Mouse (Mus musculus): ENCODE data around the gene Atp8a1.
A peak's percentile ranks its signal among the peaks of the same experiment; 100 is the strongest.

The Atp8a1 gene

GRCm38 (mm10) chr5:67847253-67848165 lies at the start of gene Atp8a1:
Atp8a1 (minus strand) TSS chr5:67847434.
- peak; percentile 99 for DNase-seq

DNA sequence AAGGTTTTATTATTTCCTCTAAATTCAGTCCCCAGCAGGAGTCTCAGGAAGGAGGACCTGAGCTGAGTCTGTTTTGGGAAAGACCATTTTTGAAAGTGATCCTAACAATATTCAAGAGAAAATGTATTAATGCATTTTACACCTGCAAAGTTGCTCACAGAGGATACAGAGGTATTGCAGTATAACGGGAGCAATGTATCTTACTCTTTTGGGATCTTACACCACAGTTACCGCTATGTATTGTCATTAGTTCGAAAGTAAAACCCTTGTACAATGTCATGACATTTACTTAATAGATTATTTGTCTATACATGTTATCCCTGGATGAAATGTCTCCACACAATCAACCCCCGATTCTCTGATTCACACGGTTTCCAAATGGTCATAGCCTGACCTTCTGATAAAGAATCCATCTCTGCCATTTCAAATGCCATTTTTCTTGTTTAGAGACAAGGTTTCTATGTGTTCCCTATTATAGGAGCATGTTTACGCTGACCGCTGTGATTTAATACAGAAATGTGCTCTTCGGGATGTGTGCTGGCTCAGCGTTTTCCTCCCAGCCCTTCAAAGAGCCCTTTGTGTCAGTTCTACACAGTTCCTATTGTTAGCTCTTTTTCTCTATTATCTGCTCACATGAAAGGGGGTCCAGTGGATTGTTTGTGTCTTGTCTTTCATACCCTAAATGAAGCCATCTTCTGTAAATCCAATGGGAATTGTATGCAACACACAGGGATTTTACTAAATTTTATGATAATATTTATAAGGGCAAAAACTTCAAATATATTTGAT lies 37.4 kb upstream of the Atp8a1 start:
- DNase-seq, result no peak

DNA sequence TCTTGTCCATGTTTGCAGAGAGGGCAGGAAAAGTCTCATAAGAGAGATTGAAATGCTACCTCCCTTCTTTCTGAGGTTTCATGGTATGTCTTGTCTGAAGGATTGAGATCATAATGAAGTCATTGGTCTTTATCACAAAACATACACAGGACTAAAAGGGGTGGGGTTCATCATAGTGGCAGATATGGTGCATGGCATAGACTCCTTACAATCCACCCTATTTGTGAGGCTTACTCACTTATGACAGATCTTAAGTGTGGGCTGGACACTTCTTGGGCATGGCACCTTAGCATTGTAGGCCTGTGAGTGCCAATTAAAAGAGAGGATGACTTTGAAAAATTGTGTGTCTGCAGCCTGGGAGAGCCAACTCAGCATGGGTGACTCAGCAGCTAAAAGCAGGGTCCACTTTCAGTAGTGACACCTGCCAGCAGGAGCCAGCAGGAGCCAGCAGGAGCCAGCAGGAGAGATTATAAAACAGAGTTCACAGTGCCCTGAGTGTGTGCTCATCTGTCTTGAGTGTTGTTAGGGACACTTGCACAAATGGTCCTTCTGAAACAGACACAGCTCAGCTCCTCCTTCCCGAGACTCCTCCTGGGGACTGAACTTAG lies 36.4 kb upstream of the Atp8a1 start:
- no peak for DNase-seq

GRCm38 (mm10) chr5:67871414-67871813 lies 24.2 kb upstream of the Atp8a1 start:
- no peak for DNase-seq

GRCm38 (mm10) chr5:67866221-67866620 lies 19.0 kb upstream of the Atp8a1 start:
- DNase-seq, result no peak

DNA sequence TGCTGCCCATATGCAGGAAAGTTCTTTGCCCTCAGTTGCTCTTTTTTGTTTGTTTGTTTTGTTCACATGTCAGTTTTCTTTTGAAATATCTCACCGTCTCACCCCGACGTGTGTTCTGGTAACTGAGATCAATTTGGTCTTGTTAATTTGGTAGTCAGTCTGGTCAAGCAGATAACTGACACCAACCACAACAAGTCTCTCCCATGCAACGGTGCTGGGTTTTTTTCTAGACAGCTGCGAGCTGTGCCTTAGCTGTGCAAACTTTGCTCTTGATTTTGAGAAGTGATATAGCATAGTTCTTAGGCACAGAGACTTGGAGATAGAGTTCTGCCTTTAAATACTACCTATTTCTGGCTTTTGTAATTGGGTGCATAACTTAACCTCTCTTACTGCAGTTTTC lies 18.4 kb upstream of the Atp8a1 start:
- DNase-seq, result no peak

DNA sequence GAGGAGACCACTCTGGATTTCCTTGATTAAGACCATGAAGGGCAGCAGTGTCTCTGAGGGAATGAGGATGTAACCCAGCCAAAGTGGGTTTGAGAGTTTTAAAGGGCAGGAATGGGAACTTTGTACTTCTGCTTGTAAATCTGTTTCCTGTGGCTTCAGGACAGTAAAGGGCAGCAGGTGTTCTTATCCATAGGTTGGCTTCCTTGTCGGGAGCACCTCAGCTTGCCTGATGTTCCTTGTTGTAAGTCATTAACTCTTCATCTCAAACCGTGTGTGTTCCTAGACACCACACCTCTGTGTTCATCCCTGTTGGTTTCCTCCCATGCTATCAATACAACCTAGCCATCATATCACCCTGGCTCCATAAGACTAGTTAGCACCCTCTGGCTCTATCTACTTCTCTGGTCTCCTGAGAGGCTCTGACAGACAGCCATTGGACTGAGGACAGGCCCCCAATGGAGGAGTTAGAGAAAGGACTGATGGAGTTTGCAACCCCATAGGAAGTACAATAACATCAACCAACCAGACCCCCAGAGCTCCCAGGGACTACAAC lies 17.4 kb upstream of the Atp8a1 start:
- DNase-seq, result no peak

GRCm38 (mm10) chr5:67863950-67864391 lies 16.7 kb upstream of the Atp8a1 start:
- no peak for DNase-seq

- DNase-seq, result no peak
These were observed 7.9 kb upstream of the Atp8a1 start for GRCm38 (mm10) chr5:67854963-67855606.

DNA sequence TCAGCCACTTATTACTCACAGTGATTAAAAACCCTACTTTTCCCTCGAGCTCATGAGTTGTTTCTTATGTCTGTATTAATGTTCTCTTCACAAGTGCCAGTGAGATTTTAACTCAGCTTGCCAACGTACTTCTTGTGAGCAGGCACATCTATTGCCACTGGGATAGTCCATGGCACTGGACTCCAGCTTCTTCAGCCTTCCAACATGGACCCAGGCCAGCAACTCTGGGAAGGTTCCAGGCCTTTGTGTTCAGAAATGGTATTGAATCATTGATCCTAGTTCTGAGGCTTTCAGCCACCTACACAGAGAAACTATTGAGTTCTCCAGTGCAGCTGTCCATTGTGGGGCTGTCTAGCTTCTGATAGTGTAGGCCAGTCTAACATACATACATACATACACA lies 5.6 kb upstream of the Atp8a1 start:
- DNase-seq, result no peak

DNA sequence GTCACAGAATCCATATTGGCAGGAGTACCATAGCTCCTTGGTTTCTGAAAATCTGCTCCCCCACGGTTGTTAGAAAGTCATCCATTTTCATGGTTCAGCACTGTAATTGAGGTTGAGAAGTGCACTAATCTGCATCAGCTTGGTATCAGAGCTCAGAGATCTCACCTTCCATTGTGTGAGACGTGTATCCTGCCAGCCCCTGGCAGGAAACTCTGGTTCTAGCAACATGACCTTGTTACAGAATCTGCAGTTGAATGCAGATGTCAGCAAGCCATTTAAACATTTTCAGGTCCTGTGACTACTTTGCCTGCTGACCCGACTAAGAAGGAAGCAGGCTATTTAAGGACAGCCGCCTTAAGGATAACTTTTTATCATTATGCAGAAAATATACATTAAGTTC lies 2.2 kb upstream of the Atp8a1 start:
- DNase-seq, result no peak

DNA sequence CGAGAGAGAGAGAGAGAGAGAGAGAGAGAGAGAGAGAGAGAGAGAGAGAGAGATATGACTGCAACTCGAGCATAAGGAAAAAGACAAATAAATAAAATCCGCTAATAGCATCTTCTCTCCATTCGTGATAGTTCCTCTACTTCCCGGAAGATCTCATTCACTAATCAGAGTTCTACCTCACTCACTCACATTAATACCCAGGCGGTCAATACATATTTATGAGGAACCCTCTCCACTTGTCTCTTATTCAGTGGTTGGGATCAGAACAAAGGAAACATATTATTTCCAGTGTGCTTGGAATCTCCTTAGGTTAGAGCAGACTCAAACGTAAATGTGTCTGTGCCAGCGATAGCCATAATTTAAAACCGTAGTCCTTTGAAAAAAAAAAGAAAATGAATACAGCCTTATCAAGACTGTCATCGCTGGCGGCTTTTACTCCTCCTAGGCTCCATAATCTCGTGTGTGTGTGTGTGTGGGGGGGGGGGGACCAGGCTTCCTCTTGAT lies 1.3 kb upstream of the Atp8a1 start:
- no peak for DNase-seq

DNA sequence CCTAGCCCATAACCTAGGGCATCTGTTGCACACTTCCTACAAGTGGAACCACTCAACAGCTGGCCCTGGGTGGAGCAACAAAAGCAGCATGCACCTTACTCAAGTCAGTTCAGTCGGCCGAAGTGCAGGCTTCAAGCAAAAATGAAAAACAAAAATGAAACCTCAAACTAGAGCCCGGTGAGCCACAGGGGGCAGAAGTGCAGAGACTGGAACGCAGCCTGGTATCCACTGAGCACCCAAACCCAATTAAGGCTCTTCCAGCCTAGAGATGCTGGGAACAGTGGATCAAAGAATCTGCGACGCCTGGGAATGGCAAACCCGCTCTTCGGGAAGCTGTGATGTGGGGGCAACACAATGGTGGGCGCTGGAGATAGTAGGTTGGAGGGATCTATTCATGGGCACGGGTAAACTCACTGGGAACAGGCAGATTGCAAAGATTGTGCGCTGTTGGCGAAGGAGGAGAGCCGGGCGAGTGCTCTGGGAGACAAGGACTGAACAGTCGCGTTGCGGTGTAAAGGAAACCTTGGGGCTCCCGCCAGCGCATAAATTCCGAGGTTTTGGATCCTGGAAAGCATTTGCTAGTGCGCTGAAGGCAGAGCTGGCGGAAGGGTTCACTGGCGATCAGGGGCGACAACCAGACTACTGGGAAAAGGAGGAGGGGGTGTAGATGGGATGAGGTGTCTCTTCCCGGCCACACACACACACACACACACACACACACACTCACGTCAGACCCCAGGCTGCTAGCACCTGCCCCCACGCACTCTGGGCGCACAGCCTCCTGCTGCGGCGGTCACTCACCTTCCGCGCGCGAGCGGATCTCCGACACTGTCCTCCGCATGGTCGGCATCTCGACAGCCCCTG lies 641 bp downstream of the Atp8a1 start:
- peak; percentile 38 for DNase-seq

DNA sequence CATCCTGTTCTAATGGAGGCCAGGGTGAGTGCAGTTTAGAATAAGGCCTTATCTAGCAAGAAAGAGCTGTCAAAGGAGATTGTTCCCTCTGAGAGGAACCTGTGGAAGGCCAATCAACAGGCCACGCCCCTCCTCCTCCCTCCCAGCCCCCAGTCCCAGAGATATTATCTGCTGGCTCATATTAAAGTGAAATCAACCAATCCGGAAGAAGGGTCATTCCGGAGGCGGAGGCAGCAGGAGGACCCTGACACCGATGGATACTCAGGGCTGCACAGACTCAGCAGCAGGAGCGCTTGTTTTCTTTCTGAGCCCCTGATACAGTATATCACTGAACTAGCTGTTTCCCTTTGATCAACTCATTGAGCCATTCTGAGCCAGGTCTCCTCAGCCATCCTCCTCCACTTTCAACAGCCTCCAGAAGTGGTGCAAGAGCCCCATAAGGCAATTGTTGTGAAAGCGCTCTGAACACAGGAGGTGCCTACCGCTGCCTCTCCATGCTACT lies 2.0 kb downstream of the Atp8a1 start:
- peak; percentile 22 for DNase-seq

- DNase-seq, result no peak
These were observed 3.2 kb downstream of the Atp8a1 start for GRCm38 (mm10) chr5:67844070-67844469.

DNA sequence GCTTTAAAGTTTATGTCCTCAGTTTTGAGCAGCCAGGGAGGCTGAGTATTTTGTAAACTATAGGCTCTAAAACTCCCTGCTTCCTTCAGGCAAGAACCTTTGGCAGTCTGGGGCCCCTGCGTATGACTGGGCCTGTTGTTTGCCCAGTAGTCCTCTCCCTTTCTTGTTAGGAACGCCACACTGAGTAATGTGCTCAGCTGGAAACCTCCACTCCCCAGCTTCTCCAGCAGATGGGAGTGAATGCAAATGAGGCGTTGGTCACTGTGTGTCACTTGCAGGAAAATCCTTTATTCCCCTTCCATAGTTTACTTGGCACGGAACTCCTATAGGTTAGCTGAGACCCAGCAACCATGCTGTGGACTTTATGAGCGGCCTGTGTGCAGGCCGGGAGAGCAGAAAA lies 4.9 kb downstream of the Atp8a1 start:
- no peak for DNase-seq

GRCm38 (mm10) chr5:67833841-67834240 lies 13.4 kb downstream of the Atp8a1 start:
- DNase-seq, result no peak

- DNase-seq, result no peak
These were observed 15.7 kb downstream of the Atp8a1 start for GRCm38 (mm10) chr5:67831293-67832147.

GRCm38 (mm10) chr5:67828356-67828755 lies 18.9 kb downstream of the Atp8a1 start:
- no peak for DNase-seq

GRCm38 (mm10) chr5:67826935-67827334 lies 20.3 kb downstream of the Atp8a1 start:
- no peak for DNase-seq

Data from kidney, postnatal 14 days (tissue).